Mouse (Mus musculus): ENCODE results near the gene Ahnak.

GRCm38 (mm10) chr19:8976535-8976934, 12.5 kb upstream of the Ahnak start:
- TF ChIP-seq CTCF (IDR thresholded peaks at IDR 0.05) (peak; percentile 97), POLR2A (IDR thresholded peaks at IDR 0.05; ENCODE audit: insufficient read depth, low read depth, low read length) (no peak)

Measured in heart, adult 2 months (tissue).